Mouse (Mus musculus): ENCODE measurements around the gene Nanos3.

GRCm38 (mm10) chr8:84210167-84210791 is 25.3 kb upstream of the Nanos3 start:
- TF ChIP-seq CTCF (IDR thresholded peaks at IDR 0.05) (peak; percentile 91), EP300 (IDR thresholded peaks at IDR 0.05) (no peak)
